23 mouse cellular contexts compared by ENCODE assay signal in the genomic region with DNA sequence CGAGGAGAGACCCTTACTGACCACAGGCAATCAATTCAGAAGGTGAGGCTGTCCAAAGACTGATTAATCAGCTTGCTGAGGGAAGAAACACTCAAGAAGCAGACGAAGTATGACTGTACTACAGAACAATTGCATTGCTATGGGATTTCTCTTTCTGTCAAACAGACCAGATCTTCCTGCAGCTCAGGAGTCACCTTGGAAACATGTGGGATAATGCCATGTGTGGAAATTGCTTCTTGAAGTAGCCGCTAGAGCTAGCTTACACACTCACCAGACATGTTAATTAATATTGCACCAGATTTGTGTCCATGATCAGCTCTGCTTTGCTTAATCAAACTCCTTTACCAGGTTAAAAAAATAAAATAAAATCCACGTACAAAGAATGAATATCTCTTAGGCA.
DNase-seq lines count a peak whose midpoint lies in the region; ATAC-seq and TF ChIP-seq lines count a peak whose summit lies in the region.
"Had no signal": no experiment of that assay in that cellular context is flagged by ENCODE, and none has a peak within 500 bp of the region (broad histone marks: within the 10 kb centered on the region; RNA-seq: fewer than 3 reads in every experiment).

No protein-coding gene starts in this region.

- no peak for TF ChIP-seq CTCF in midbrain, postnatal 0 days (IDR thresholded peaks at IDR 0.05)

- no peaks in the 10 kb centered on the region for H3K9me3 ChIP-seq in forebrain, embryonic 12.5 days
- H3K9me3 ChIP-seq in forebrain, embryonic 13.5 days (replicated peaks), result no peaks in the 10 kb centered on the region
- H3K9me3 ChIP-seq in hindbrain, embryonic 13.5 days, result no peaks in the 10 kb centered on the region
- no peaks in the 10 kb centered on the region for H3K9me3 ChIP-seq in hindbrain, embryonic 10.5 days
- no peaks in the 10 kb centered on the region for H3K9me3 ChIP-seq in hindbrain, embryonic 14.5 days (ENCODE audit: control insufficient read depth, low read length)
- H3K9me3 ChIP-seq in midbrain, postnatal 0 days (ENCODE audit: low read length), result no peaks in the 10 kb centered on the region
- H3K9me3 ChIP-seq: embryonic facial prominence, embryonic 13.5 days; limb, embryonic 15.5 days had no signal

- no peak for ATAC-seq in forebrain, embryonic 12.5 days (ENCODE audit: low FRiP score)
- ATAC-seq in forebrain, embryonic 13.5 days, result no peak
- no peak for ATAC-seq in hindbrain, embryonic 13.5 days (ENCODE audit: low FRiP score)
- ATAC-seq in hindbrain, embryonic 14.5 days (ENCODE audit: low FRiP score), result no peak
- ATAC-seq in midbrain, postnatal 0 days (ENCODE audit: low FRiP score), result peak; percentile 51; the same call in 1 of the 2 replicates
- ATAC-seq: forebrain, embryonic 16.5 days; inflammation-experienced regulatory T-cells, adult 6 months had no signal

- no peak overlapping the region for H3K4me2 ChIP-seq in forebrain, embryonic 12.5 days
- H3K4me2 ChIP-seq in forebrain, embryonic 13.5 days, result no peak overlapping the region
- no peak overlapping the region for H3K4me2 ChIP-seq in hindbrain, embryonic 13.5 days
- no peak overlapping the region for H3K4me2 ChIP-seq in hindbrain, embryonic 14.5 days (replicated peaks)
- no peak overlapping the region for H3K4me2 ChIP-seq in midbrain, postnatal 0 days (ENCODE audit: low read depth, low read length, poor library complexity, severe bottlenecking)
- H3K4me2 ChIP-seq: embryonic facial prominence, embryonic 13.5 days; limb, embryonic 15.5 days; lung, embryonic 14.5 days had no signal

- DNase-seq in hindbrain, embryonic 10.5 days (ENCODE audit: low spot score), result no peak
- no peak for DNase-seq in hindbrain, embryonic 14.5 days (ENCODE audit: low spot score)
- DNase-seq in midbrain, postnatal 0 days (ENCODE audit: low spot score), result peak; percentile 36
- DNase-seq in urinary bladder, adult 18-20 months (ENCODE audit: low spot score in 2 of 2), result no peak
- DNase-seq in layer of hippocampus, postnatal 10 days (ENCODE audit: low spot score in 2 of 2), result no peak
- DNase-seq: adrenal gland, postnatal 25 days; cerebellum, adult 11 months; cerebellum, postnatal 14 days; gastrocnemius, postnatal 25 days; kidney, adult 18-20 months; kidney, postnatal 4 days; lung, embryonic 14.5 days; thymus, adult 18-20 months; thymus, postnatal 36 days had no signal

- H3K27ac ChIP-seq in forebrain, embryonic 12.5 days, result peak overlapping the region; percentile 53; the same call in 1 of the 2 replicates
- H3K27ac ChIP-seq in forebrain, embryonic 13.5 days, result no peak overlapping the region; the same call in 1 of the 2 replicates
- H3K27ac ChIP-seq in hindbrain, embryonic 13.5 days, result peak overlapping the region; percentile 44
- H3K27ac ChIP-seq in hindbrain, embryonic 10.5 days, result no peak overlapping the region
- peak overlapping the region; percentile 50 for H3K27ac ChIP-seq in hindbrain, embryonic 14.5 days
- H3K27ac ChIP-seq in midbrain, postnatal 0 days (ENCODE audit: low read depth, low read length), result peak overlapping the region; percentile 48; the same call in 1 of the 2 replicates
- H3K27ac ChIP-seq: embryonic facial prominence, embryonic 13.5 days; limb, embryonic 15.5 days; liver, embryonic 14.5 days had no signal

- no peak overlapping the region for H3K4me3 ChIP-seq in forebrain, embryonic 12.5 days (replicated peaks)
- no peak overlapping the region for H3K4me3 ChIP-seq in forebrain, embryonic 13.5 days
- no peak overlapping the region for H3K4me3 ChIP-seq in hindbrain, embryonic 13.5 days
- no peak overlapping the region for H3K4me3 ChIP-seq in hindbrain, embryonic 10.5 days
- H3K4me3 ChIP-seq in hindbrain, embryonic 14.5 days (replicated peaks; ENCODE audit: low read length), result no peak overlapping the region
- H3K4me3 ChIP-seq in midbrain, postnatal 0 days (ENCODE audit: low read depth, low read length), result no peak overlapping the region
- H3K4me3 ChIP-seq: embryonic facial prominence, embryonic 13.5 days; erythroblast, embryonic 14.5 days; limb, embryonic 15.5 days had no signal

- H3K9ac ChIP-seq in forebrain, embryonic 12.5 days, result no peak overlapping the region
- no peak overlapping the region for H3K9ac ChIP-seq in forebrain, embryonic 13.5 days
- H3K9ac ChIP-seq in hindbrain, embryonic 13.5 days, result 0 out of 2 replicates have a peak overlapping the region, but pooled peaks have one; percentile 14
- H3K9ac ChIP-seq in hindbrain, embryonic 14.5 days, result 0 out of 2 replicates have a peak overlapping the region, but pooled peaks have one; percentile 40
- no peak overlapping the region for H3K9ac ChIP-seq in midbrain, postnatal 0 days (replicated peaks; ENCODE audit: low read length, poor library complexity, severe bottlenecking)
- H3K9ac ChIP-seq: embryonic facial prominence, embryonic 13.5 days; limb, embryonic 15.5 days; liver, embryonic 14.5 days; lung, embryonic 14.5 days had no signal

- H3K27me3 ChIP-seq in forebrain, embryonic 12.5 days, result no peaks in the 10 kb centered on the region
- no peaks in the 10 kb centered on the region for H3K27me3 ChIP-seq in forebrain, embryonic 13.5 days
- H3K27me3 ChIP-seq in hindbrain, embryonic 13.5 days, result no peaks in the 10 kb centered on the region
- H3K27me3 ChIP-seq in hindbrain, embryonic 10.5 days (ENCODE audit: insufficient read depth, poor library complexity, severe bottlenecking), result no peaks in the 10 kb centered on the region
- H3K27me3 ChIP-seq in hindbrain, embryonic 14.5 days (ENCODE audit: control insufficient read depth, insufficient read depth, low read length), result no peaks in the 10 kb centered on the region
- no peaks in the 10 kb centered on the region for H3K27me3 ChIP-seq in midbrain, postnatal 0 days (ENCODE audit: insufficient read depth, low read length)
- H3K27me3 ChIP-seq: embryonic facial prominence, embryonic 13.5 days; limb, embryonic 15.5 days had no signal

- 73% methylated on average over 4 of the region's 4 CpGs for WGBS in forebrain, embryonic 12.5 days
- WGBS in forebrain, embryonic 13.5 days, result 63% methylated on average over 4 of the region's 4 CpGs
- WGBS in hindbrain, embryonic 13.5 days, result 59% methylated on average over 4 of the region's 4 CpGs
- 83% methylated on average over 4 of the region's 4 CpGs for WGBS in hindbrain, embryonic 10.5 days
- 49% methylated on average over 4 of the region's 4 CpGs for WGBS in hindbrain, embryonic 14.5 days
- WGBS in midbrain, postnatal 0 days, result 40% methylated on average over 4 of the region's 4 CpGs

- no peaks in the 10 kb centered on the region for H3K36me3 ChIP-seq in forebrain, embryonic 12.5 days (replicated peaks)
- no peaks in the 10 kb centered on the region for H3K36me3 ChIP-seq in forebrain, embryonic 13.5 days (ENCODE audit: poor library complexity, severe bottlenecking)
- H3K36me3 ChIP-seq in hindbrain, embryonic 13.5 days, result no peaks in the 10 kb centered on the region
- no peaks in the 10 kb centered on the region for H3K36me3 ChIP-seq in hindbrain, embryonic 10.5 days
- no peaks in the 10 kb centered on the region for H3K36me3 ChIP-seq in hindbrain, embryonic 14.5 days (replicated peaks; ENCODE audit: control insufficient read depth, insufficient read depth)
- no peaks in the 10 kb centered on the region for H3K36me3 ChIP-seq in midbrain, postnatal 0 days (ENCODE audit: insufficient read depth, low read length)
- H3K36me3 ChIP-seq: embryonic facial prominence, embryonic 13.5 days; limb, embryonic 15.5 days had no signal

- peaks cover 6% of the 10 kb centered on the region for H3K4me1 ChIP-seq in forebrain, embryonic 12.5 days
- H3K4me1 ChIP-seq in forebrain, embryonic 13.5 days, result peaks cover 5% of the 10 kb centered on the region
- peaks cover 15% of the 10 kb centered on the region for H3K4me1 ChIP-seq in hindbrain, embryonic 13.5 days (replicated peaks)
- H3K4me1 ChIP-seq in hindbrain, embryonic 10.5 days (replicated peaks), result 0 out of 2 replicates have a peak, but pooled peaks cover 3% of the 10 kb centered on the region
- peaks cover 9% of the 10 kb centered on the region for H3K4me1 ChIP-seq in hindbrain, embryonic 14.5 days (replicated peaks; ENCODE audit: control insufficient read depth, insufficient read depth, low read length)
- H3K4me1 ChIP-seq in midbrain, postnatal 0 days (ENCODE audit: insufficient read depth, low read length), result peaks cover 5% of the 10 kb centered on the region; the same call in 1 of the 2 replicates

Comparison
In these comparisons a context has a peak if more than half of its experiments do, and no peak if none do; other contexts are left out.
1. H3K27ac ChIP-seq: peak in forebrain, embryonic 12.5 days (single experiment), hindbrain, embryonic 13.5 days (single experiment), hindbrain, embryonic 14.5 days (single experiment) and midbrain, postnatal 0 days (single experiment); none in forebrain, embryonic 13.5 days (single experiment) and hindbrain, embryonic 10.5 days (single experiment).
2. H3K9ac ChIP-seq: peak in hindbrain, embryonic 13.5 days (single experiment) and hindbrain, embryonic 14.5 days (single experiment); none in forebrain, embryonic 12.5 days (single experiment), forebrain, embryonic 13.5 days (single experiment) and midbrain, postnatal 0 days (single experiment).